Mouse (Mus musculus): Measurements from ENCODE around the gene Olfr805. TPM values are rescaled to one million over a fixed set of nuclear protein-coding genes. Genes with fewer than 3 reads are reported as not detected.

Gene Olfr805
- polyA plus RNA-seq (2012; rRNA removed) = not detected in 2 replicates

DNA sequence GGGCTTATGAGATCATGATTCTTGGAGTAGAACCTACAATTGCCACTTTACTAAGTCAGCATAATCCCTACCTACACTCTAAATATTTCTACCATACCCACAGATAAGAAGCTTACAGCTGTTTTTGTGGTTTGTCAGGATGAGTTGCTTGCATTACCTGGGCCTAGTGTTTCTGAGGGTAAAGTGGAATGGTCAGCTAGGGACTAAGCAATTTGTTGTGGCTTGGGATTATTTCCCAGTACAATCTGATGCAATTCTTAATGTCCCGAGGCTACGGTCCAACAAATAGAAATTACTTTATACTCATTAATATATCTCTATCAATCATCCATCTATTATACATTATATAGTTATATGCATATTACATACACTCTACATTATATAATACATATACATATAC is at the start of gene Olfr805:
Gene Olfr805, minus strand, starts transcription at position 101 of the 400 bp plus-strand sequence.
- Histone ChIP-seq H3K36me3 (ENCODE audit: control insufficient read depth, insufficient read depth, low read length) (no peaks in the 10 kb centered on the region), H3K4me3 (ENCODE audit: low read depth, low read length) (no peak within 1 kb of the TSS), H3K4me1 (ENCODE audit: control insufficient read depth, insufficient read depth, insufficient read length, low read length) (no peaks in the 10 kb centered on the region), H3K27ac (ENCODE audit: insufficient read depth, low read depth, low read length) (no peak within 1 kb of the TSS), H3K27me3 (ENCODE audit: control insufficient read depth, insufficient read depth, low read length) (no peaks in the 10 kb centered on the region)
- TF ChIP-seq POLR2A (IDR thresholded peaks at IDR 0.05; ENCODE audit: low read depth, low read length) (no peak), CTCF (IDR thresholded peaks at IDR 0.05; ENCODE audit: extremely low read depth, insufficient read length, insufficient replicate concordance, low read depth, low read length) (no peak)
- WGBS = 97% methylated on average over 2 of the region's 2 CpGs

DNA sequence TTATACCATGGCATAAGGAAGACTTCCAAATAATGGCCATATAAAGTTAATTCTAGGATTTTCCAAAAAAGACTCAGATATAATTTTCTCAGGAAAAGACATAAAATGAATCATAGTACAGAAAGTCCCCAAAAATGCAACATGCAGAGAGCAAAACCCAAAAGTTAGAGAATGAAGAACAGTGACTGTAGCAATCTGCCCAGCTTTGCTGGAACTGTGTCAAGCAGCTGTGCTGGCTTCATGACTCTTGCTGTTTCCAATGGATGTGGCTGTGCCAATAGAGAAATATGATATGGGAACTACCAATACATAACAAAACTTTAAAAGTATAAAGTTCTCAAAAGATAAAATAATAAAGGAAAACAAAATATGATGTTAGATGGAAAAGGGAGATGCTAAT is 48.9 kb upstream of the Olfr805 start:
- TF ChIP-seq POLR2A (IDR thresholded peaks at IDR 0.05; ENCODE audit: low read depth, low read length) (no peak), CTCF (IDR thresholded peaks at IDR 0.05; ENCODE audit: extremely low read depth, insufficient read length, insufficient replicate concordance, low read depth, low read length) (no peak)
- H3K27ac ChIP-seq (ENCODE audit: insufficient read depth, low read depth, low read length) = no peak overlapping the region
- no peaks in the 10 kb centered on the region for H3K36me3 ChIP-seq (ENCODE audit: control insufficient read depth, insufficient read depth, low read length)
- no peak overlapping the region for H3K4me3 ChIP-seq (ENCODE audit: low read depth, low read length)
- no peaks in the 10 kb centered on the region for H3K27me3 ChIP-seq (ENCODE audit: control insufficient read depth, insufficient read depth, low read length)
- no peaks in the 10 kb centered on the region for H3K4me1 ChIP-seq (ENCODE audit: control insufficient read depth, insufficient read depth, insufficient read length, low read length)

- no peak within 1 kb of the TSS for H3K4me3 ChIP-seq (ENCODE audit: low read depth, low read length)
- H3K27ac ChIP-seq (ENCODE audit: insufficient read depth, low read depth, low read length) = no peak within 1 kb of the TSS
- TF ChIP-seq CTCF (IDR thresholded peaks at IDR 0.05; ENCODE audit: extremely low read depth, insufficient read length, insufficient replicate concordance, low read depth, low read length) = no peak
- TF ChIP-seq POLR2A (IDR thresholded peaks at IDR 0.05; ENCODE audit: low read depth, low read length) = no peak
- H3K27me3 ChIP-seq (ENCODE audit: control insufficient read depth, insufficient read depth, low read length) = no peaks in the 10 kb centered on the region
- no peaks in the 10 kb centered on the region for H3K4me1 ChIP-seq (ENCODE audit: control insufficient read depth, insufficient read depth, insufficient read length, low read length)
- H3K36me3 ChIP-seq (ENCODE audit: control insufficient read depth, insufficient read depth, low read length) = no peaks in the 10 kb centered on the region
These were observed 45.2 kb upstream of the Olfr805 start, which contains the start of gene Olfr809 for GRCm38 (mm10) chr10:129774338-129774737. Gene Olfr809, plus strand, starts transcription at chr10:129774638.

- 88% methylated on average over 1 of the region's 1 CpGs for WGBS
- Histone ChIP-seq H3K4me1 (ENCODE audit: control insufficient read depth, insufficient read depth, insufficient read length, low read length) (no peaks in the 10 kb centered on the region), H3K27me3 (ENCODE audit: control insufficient read depth, insufficient read depth, low read length) (no peaks in the 10 kb centered on the region), H3K27ac (ENCODE audit: insufficient read depth, low read depth, low read length) (no peak within 1 kb of the TSS), H3K4me3 (ENCODE audit: low read depth, low read length) (no peak within 1 kb of the TSS), H3K36me3 (ENCODE audit: control insufficient read depth, insufficient read depth, low read length) (no peaks in the 10 kb centered on the region)
- TF ChIP-seq POLR2A (IDR thresholded peaks at IDR 0.05; ENCODE audit: low read depth, low read length) (no peak), CTCF (IDR thresholded peaks at IDR 0.05; ENCODE audit: extremely low read depth, insufficient read length, insufficient replicate concordance, low read depth, low read length) (no peak)
These were observed 36.0 kb upstream of the Olfr805 start, which contains the start of gene Olfr808 for GRCm38 (mm10) chr10:129765182-129765581. Gene Olfr808, plus strand, starts transcription at chr10:129765482.

- H3K36me3 ChIP-seq (ENCODE audit: control insufficient read depth, insufficient read depth, low read length) = no peaks in the 10 kb centered on the region
- H3K27me3 ChIP-seq (ENCODE audit: control insufficient read depth, insufficient read depth, low read length) = no peaks in the 10 kb centered on the region
- no peak within 1 kb of the TSS for H3K27ac ChIP-seq (ENCODE audit: insufficient read depth, low read depth, low read length)
- no peak within 1 kb of the TSS for H3K4me3 ChIP-seq (ENCODE audit: low read depth, low read length)
- no peak for TF ChIP-seq CTCF (IDR thresholded peaks at IDR 0.05; ENCODE audit: extremely low read depth, insufficient read length, insufficient replicate concordance, low read depth, low read length)
- 81% methylated on average over 1 of the region's 1 CpGs for WGBS
- no peaks in the 10 kb centered on the region for H3K4me1 ChIP-seq (ENCODE audit: control insufficient read depth, insufficient read depth, insufficient read length, low read length)
These were observed 28.5 kb upstream of the Olfr805 start, which contains the start of gene Olfr807 for GRCm38 (mm10) chr10:129757693-129758092. Gene Olfr807, minus strand, starts transcription at chr10:129757793.

GRCm38 (mm10) chr10:129741821-129742220 is 12.6 kb upstream of the Olfr805 start, which contains the start of gene Olfr806:
Gene Olfr806, minus strand, starts transcription at chr10:129741921.
- Histone ChIP-seq H3K4me3 (ENCODE audit: low read depth, low read length) (no peak within 1 kb of the TSS), H3K36me3 (ENCODE audit: control insufficient read depth, insufficient read depth, low read length) (no peaks in the 10 kb centered on the region), H3K4me1 (ENCODE audit: control insufficient read depth, insufficient read depth, insufficient read length, low read length) (no peaks in the 10 kb centered on the region), H3K27ac (ENCODE audit: insufficient read depth, low read depth, low read length) (no peak within 1 kb of the TSS), H3K27me3 (ENCODE audit: control insufficient read depth, insufficient read depth, low read length) (no peaks in the 10 kb centered on the region)
- TF ChIP-seq CTCF (IDR thresholded peaks at IDR 0.05; ENCODE audit: extremely low read depth, insufficient read length, insufficient replicate concordance, low read depth, low read length) (no peak), POLR2A (IDR thresholded peaks at IDR 0.05; ENCODE audit: low read depth, low read length) (no peak)

- no peak within 1 kb of the TSS for H3K27ac ChIP-seq (ENCODE audit: insufficient read depth, low read depth, low read length)
- TF ChIP-seq POLR2A (IDR thresholded peaks at IDR 0.05; ENCODE audit: low read depth, low read length) = no peak
- no peak for TF ChIP-seq CTCF (IDR thresholded peaks at IDR 0.05; ENCODE audit: extremely low read depth, insufficient read length, insufficient replicate concordance, low read depth, low read length)
- H3K4me3 ChIP-seq (ENCODE audit: low read depth, low read length) = no peak within 1 kb of the TSS
- no peaks in the 10 kb centered on the region for H3K36me3 ChIP-seq (ENCODE audit: control insufficient read depth, insufficient read depth, low read length)
- no peaks in the 10 kb centered on the region for H3K4me1 ChIP-seq (ENCODE audit: control insufficient read depth, insufficient read depth, insufficient read length, low read length)
- H3K27me3 ChIP-seq (ENCODE audit: control insufficient read depth, insufficient read depth, low read length) = no peaks in the 10 kb centered on the region
These were observed 26.3 kb downstream of the Olfr805 start, which contains the start of gene Olfr804 for GRCm38 (mm10) chr10:129702910-129703309. Gene Olfr804, plus strand, starts transcription at chr10:129703210.
